Mouse (Mus musculus): ENCODE measurements around the gene Acss1.
A peak's percentile ranks its signal among the peaks of the same experiment; 100 is the strongest.

Gene Acss1

GRCm38 (mm10) chr2:150637702-150638369, 30.5 kb downstream of the Acss1 start:
- DNase-seq: no peak

- DNase-seq: no peak
These were observed 32.3 kb downstream of the Acss1 start for GRCm38 (mm10) chr2:150635877-150636446.

- DNase-seq: no peak
These were observed 39.0 kb downstream of the Acss1 start for GRCm38 (mm10) chr2:150629255-150629654.

- DNase-seq: no peak
These were observed 41.2 kb downstream of the Acss1 start for GRCm38 (mm10) chr2:150627140-150627539.

- no peak for DNase-seq
These were observed 43.4 kb downstream of the Acss1 start for GRCm38 (mm10) chr2:150624926-150625325.

GRCm38 (mm10) chr2:150623957-150624356, 44.3 kb downstream of the Acss1 start:
- peak; percentile 75 for DNase-seq

- DNase-seq: no peak
These were observed 46.6 kb downstream of the Acss1 start for GRCm38 (mm10) chr2:150621698-150622097.

- no peak for DNase-seq
These were observed 58.2 kb downstream of the Acss1 start for GRCm38 (mm10) chr2:150610097-150610496.

GRCm38 (mm10) chr2:150608872-150609560, 59.3 kb downstream of the Acss1 start:
- peak; percentile 86 for DNase-seq

GRCm38 (mm10) chr2:150608087-150608799, 60.1 kb downstream of the Acss1 start, which contains the start of gene Apmap:
Gene Apmap, minus strand, starts transcription at chr2:150608567.
- peak; percentile 98 for DNase-seq

GRCm38 (mm10) chr2:150607086-150607485, 61.2 kb downstream of the Acss1 start:
- peak; percentile 60 for DNase-seq

GRCm38 (mm10) chr2:150604802-150605201, 63.5 kb downstream of the Acss1 start:
- DNase-seq: no peak

- no peak for DNase-seq
These were observed 66.1 kb downstream of the Acss1 start for GRCm38 (mm10) chr2:150602166-150602565.

GRCm38 (mm10) chr2:150600263-150600662, 68.0 kb downstream of the Acss1 start:
- no peak for DNase-seq

- DNase-seq: peak; percentile 54
These were observed 72.7 kb downstream of the Acss1 start for GRCm38 (mm10) chr2:150595411-150596190.

- DNase-seq: no peak
These were observed 79.2 kb downstream of the Acss1 start for GRCm38 (mm10) chr2:150589076-150589475.

- DNase-seq: no peak
These were observed 88.7 kb downstream of the Acss1 start for GRCm38 (mm10) chr2:150579628-150580027.

GRCm38 (mm10) chr2:150578603-150579002, 89.7 kb downstream of the Acss1 start:
- no peak for DNase-seq

GRCm38 (mm10) chr2:150576256-150576655, 92.0 kb downstream of the Acss1 start:
- DNase-seq: no peak

- DNase-seq: no peak
These were observed 95.8 kb downstream of the Acss1 start for GRCm38 (mm10) chr2:150572463-150572862.

- no peak for DNase-seq
These were observed 97.5 kb downstream of the Acss1 start for GRCm38 (mm10) chr2:150570761-150571160.

- DNase-seq: peak; percentile 11
These were observed 98.3 kb downstream of the Acss1 start, which contains the start of gene Cst7 for GRCm38 (mm10) chr2:150569847-150570590. Gene Cst7, plus strand, starts transcription at chr2:150570415.
